ENCODE assay signal across 9 mouse cellular contexts in the genomic region with DNA sequence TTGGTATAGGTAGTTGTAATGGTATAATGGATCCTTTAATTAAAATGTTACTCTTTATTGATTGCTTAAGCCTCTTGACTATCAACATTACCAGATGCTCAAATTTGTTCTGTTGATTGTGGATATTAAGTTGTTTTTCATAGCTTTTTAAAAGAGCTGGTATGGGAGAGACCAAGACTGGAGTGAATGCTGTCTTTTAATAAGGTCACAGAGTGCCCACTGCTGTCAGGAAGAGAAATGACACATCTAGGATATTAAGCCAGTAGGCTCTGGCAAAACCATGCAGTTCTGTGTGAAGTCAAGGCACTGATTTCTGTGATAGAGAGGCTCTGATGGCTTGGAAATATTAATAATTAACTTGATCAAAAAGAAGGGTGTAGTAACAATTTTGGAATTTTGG. TPM values are rescaled to one million over a fixed set of nuclear protein-coding genes. Genes with fewer than 3 reads are reported as not detected.
DNase-seq lines count a peak whose midpoint lies in the region; ATAC-seq and TF ChIP-seq lines count a peak whose summit lies in the region.
"Had no signal": no experiment of that assay in that cellular context is flagged by ENCODE, and none has a peak within 500 bp of the region (broad histone marks: within the 10 kb centered on the region; RNA-seq: fewer than 3 reads in every experiment).

No protein-coding gene starts in this region.

- intact Hi-C loops in gastrocnemius, postnatal 14 days (cut with DNase I; ENCODE audit: low total_unique reads), result loop anchor here (2.0 kb wide), 1 partner anchor 151 kb away; no protein-coding TSS in a partner anchor

- no peak for TF ChIP-seq EP300 in stomach, postnatal 0 days (optimal IDR thresholded peaks at IDR 0.05)

- no peaks in the 10 kb centered on the region; the same call in 1 of the 2 replicates for H3K4me1 ChIP-seq in lung, adult 2 months (ENCODE audit: control insufficient read depth, insufficient read depth, low read length)
- H3K4me1 ChIP-seq in stomach, postnatal 0 days (replicated peaks; ENCODE audit: control insufficient read depth, insufficient read depth), result no peaks in the 10 kb centered on the region
- H3K4me1 ChIP-seq: neural tube, embryonic 13.5 days had no signal

- H3K4me2 ChIP-seq in stomach, postnatal 0 days (replicated peaks; ENCODE audit: low read depth), result no peak overlapping the region
- H3K4me2 ChIP-seq: neural tube, embryonic 13.5 days had no signal

- ATAC-seq in common myeloid progenitor, adult 5-6 weeks (replicated peaks; ENCODE audit: low read depth, poor library complexity, severe bottlenecking), result peak; percentile 52; the same call in 1 of the 2 replicates
- no peak for ATAC-seq in stomach, postnatal 0 days (ENCODE audit: low FRiP score, low TSS enrichment)
- no peak for ATAC-seq in activated CD4-positive, CD25-positive, alpha-beta regulatory T cell, adult 4 months

- no peaks in the 10 kb centered on the region for H3K27me3 ChIP-seq in stomach, postnatal 0 days (ENCODE audit: control insufficient read depth, insufficient read depth, low read length)
- H3K27me3 ChIP-seq: neural tube, embryonic 13.5 days had no signal

- no peaks in the 10 kb centered on the region for H3K9me3 ChIP-seq in stomach, postnatal 0 days (ENCODE audit: control insufficient read depth, low read length)
- H3K9me3 ChIP-seq: neural tube, embryonic 13.5 days had no signal

- H3K9ac ChIP-seq in stomach, postnatal 0 days (ENCODE audit: low read length), result no peak overlapping the region
- H3K9ac ChIP-seq: neural tube, embryonic 13.5 days had no signal

- peak; percentile 40 for DNase-seq in gastrocnemius, adult 18-20 months (ENCODE audit: low spot score)
- no peak for DNase-seq in gastrocnemius, postnatal 14 days
- DNase-seq in lung, postnatal 10 days, result peak; percentile 22
- no peak for DNase-seq in lung, adult 2 months
- DNase-seq in stomach, postnatal 0 days (ENCODE audit: low spot score), result no peak
- DNase-seq in left cerebral cortex, adult 8-10 months (ENCODE audit: low spot score in 2 of 2), result no peak

- no peak for TF ChIP-seq CTCF in lung, adult 2 months (IDR thresholded peaks at IDR 0.05; ENCODE audit: insufficient read depth, low read length)
- TF ChIP-seq CTCF in stomach, postnatal 0 days (IDR thresholded peaks at IDR 0.05; ENCODE audit: low read depth), result peak; percentile 72

- TF ChIP-seq POLR2A in lung, adult 2 months (IDR thresholded peaks at IDR 0.05; ENCODE audit: borderline replicate concordance, extremely low read depth, low read depth, low read length), result no peak

- 0 out of 2 replicates have a peak, but pooled peaks cover 3% of the 10 kb centered on the region for H3K36me3 ChIP-seq in stomach, postnatal 0 days (ENCODE audit: control insufficient read depth, insufficient read depth, low read length)

- H3K27ac ChIP-seq in stomach, postnatal 0 days (replicated peaks), result no peak overlapping the region
- H3K27ac ChIP-seq: neural tube, embryonic 13.5 days had no signal

- H3K4me3 ChIP-seq in lung, adult 2 months (replicated peaks; ENCODE audit: extremely low read depth, low read depth, low read length), result no peak overlapping the region
- no peak overlapping the region for H3K4me3 ChIP-seq in stomach, postnatal 0 days (ENCODE audit: low read depth, low read length)
- H3K4me3 ChIP-seq: neural tube, embryonic 13.5 days had no signal

RNA-seq across cellular contexts. Expression of a gene that starts 34.1 kb away (rescaled TPM):
- total RNA-seq in gastrocnemius, adult 18-20 months (2021), result 1 to 10 TPM; 7.0 to 8.3 TPM
- 10 to 100 TPM; 10.6 to 13.1 TPM for total RNA-seq in gastrocnemius, postnatal 14 days (2021)
- polyA plus RNA-seq in lung, adult 2 months (2012; rRNA removed), result 22.9 and 33.4 TPM in 2 replicates
- 32.6 and 38.1 TPM in 2 replicates for total RNA-seq in common myeloid progenitor, adult 5-6 weeks (2017)
- polyA plus RNA-seq in stomach, postnatal 0 days (2015; fragmentation: Nextera tagmentation; extraction: Ambion mirVana), result 7.7 and 8.4 TPM in 2 replicates
- 10 to 100 TPM; 32.6 to 35.6 (median 35.1) TPM for total RNA-seq in left cerebral cortex, adult 8-10 months (2022)
- 10 to 100 TPM; 33.2 to 41.2 TPM for polyA plus RNA-seq in activated CD4-positive, CD25-positive, alpha-beta regulatory T cell, adult 4 months (2017; shearing (Covaris generic))

Comparison
In these comparisons a context has a peak if more than half of its experiments do, and no peak if none do; other contexts are left out.
1. DNase-seq: peak in gastrocnemius, adult 18-20 months (single experiment) and lung, postnatal 10 days (single experiment); none in gastrocnemius, postnatal 14 days (single experiment), lung, adult 2 months (single experiment), stomach, postnatal 0 days (single experiment) and left cerebral cortex, adult 8-10 months (0 of 2).